Mouse (Mus musculus): Measurements from ENCODE around the gene Cntn6.

The Cntn6 gene

DNA sequence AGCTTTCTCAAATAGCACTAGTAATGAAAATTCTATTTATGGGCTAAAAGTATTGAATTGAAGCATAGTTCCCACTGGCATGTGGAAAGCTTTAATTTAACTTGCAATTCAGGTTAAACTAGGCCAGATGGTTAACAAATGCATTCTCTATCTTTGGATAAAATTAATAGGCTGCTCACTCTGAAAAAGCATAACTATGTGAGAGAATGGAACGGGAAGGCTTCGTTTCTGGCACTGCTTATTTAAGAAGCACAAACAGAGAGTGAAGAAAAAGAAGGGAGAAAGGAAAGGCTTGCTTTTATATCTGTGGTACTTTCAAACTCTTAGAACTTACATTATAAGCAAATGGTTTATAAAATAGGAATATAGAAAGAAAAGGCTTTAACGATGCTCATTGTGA lies 268.6 kb downstream of the Cntn6 start:
- no peak for DNase-seq

DNA sequence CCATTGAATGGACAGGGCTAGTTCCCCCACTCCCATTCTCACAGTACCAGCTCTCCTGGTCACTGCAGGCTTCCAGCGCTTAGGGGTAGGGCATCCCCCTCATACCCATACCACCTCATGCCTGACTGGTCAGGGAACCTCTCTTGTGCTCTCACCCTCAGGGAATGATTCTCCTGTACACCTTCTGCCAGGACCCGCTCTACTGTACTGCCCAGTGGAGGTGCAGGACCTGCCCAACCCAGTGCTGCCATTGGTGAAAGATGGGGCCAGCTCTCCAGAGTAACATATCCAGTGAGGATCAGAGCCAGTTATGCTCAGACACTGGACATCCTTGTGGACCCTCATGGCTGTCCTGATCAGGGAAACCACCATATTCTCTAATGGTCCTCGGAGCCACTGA lies 291.3 kb downstream of the Cntn6 start:
- DNase-seq: no peak

DNA sequence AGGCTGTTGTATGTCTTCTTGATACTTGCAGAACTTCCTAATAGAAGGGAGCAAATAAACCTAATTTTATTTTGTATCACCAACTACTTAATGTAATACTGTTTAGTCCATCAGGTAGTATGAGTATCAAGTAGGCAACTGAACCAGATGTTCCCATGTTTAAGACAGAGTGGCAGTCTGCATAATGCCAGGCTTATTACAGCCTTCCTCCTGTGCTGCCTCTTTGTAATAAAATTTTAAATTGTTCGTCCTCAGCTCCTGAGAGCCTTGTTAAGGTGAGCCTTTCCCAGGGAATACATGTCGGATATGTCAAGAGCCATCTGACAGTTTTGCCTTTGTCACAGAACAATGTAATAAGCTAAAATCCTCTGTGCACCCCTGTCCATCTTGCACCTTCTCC lies 294.9 kb downstream of the Cntn6 start:
- no peak for DNase-seq

DNA sequence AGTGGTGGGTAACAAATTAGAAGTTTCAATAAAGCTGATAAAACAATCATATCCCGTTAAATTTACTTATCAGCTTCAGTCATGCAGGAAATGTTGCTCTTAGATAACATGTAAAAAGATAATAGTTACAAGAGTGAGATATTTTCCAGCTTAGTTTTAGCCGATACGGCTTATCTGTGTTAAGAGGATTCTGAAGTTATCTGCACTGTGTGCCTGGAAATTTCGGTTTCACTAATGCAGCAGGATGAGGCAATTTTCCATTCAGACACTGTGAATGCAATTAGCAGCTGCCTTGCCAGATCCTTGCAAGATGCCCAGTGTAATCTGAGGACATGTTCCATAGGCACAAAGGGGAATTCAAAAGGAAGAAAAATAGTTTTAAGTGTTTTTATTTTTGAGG lies 315.9 kb downstream of the Cntn6 start:
- DNase-seq: no peak

DNA sequence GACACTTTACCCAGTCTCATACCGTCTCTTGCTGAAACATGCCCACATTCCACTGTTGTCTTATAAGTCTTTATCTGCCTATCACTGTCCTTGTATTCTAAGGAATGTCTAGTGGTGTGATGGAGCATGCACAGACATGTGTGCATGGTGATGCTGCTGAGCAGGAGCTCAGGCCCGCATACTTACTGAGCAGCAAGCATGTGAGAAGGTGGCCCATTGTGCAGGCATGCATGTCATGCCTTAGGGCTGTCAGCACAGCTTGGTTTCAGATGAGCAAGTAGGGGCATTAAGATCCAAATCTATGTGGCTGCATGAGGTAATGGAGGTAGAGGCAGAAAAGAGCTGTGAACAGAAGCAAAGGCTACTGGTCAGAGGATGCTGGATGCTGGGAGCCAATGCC lies 323.0 kb downstream of the Cntn6 start:
- DNase-seq: no peak

DNA sequence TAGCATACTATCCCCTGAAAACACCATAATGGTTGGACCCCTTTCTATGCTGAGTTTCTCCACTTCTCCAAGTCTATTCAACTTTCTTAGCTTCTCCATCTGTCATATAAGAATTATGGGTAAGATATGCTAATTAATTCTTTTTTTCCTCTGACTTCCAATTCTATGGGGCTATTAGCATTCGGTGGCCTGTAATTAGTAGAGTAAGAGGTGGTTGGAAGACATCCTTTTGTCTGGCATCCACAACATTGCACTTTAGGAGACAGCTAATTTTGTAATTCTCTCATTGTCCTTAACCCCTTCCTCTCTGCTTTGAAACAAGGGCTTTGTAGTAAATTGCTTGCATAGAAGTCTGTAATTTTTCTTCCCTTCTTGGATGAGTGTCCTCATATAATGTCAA lies 387.1 kb downstream of the Cntn6 start:
- DNase-seq: no peak

DNA sequence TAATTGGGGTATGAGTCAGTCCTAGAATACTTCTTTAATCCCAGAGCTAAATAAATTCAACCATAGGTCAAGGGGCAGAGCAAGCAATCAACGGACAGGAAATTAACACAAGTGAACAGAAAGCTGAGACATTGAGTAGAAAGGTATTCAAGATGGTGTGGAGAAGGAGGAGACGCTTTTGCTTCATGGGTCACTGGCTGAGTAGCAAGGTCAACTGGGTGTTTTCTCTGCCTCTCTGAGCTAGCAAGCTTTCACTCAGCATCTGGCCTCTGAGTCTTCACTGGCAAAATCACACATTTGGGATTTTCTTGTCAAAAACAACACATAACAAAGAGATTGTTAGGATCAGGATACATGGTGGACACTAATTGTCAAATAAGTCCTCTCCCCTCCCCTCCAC lies 391.4 kb downstream of the Cntn6 start:
- no peak for DNase-seq

DNA sequence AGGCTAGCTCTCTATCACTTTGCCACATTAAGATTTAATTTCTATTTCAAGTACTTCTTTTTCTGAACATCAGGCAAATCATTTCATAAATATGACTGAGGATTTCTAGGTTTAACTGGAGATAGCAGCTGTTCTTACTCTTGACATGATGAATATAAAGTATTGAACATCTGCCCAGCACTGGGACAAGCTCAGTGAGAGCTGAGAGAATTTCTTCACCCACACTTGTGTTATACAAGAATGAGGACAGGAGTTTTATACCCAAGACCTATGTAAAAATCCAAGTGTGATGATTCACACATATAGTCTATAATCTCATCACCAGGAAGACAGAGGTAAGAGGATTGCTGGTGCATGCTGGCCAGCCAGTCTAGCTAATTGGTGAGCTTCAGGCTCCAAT lies 393.2 kb downstream of the Cntn6 start:
- no peak for DNase-seq

DNA sequence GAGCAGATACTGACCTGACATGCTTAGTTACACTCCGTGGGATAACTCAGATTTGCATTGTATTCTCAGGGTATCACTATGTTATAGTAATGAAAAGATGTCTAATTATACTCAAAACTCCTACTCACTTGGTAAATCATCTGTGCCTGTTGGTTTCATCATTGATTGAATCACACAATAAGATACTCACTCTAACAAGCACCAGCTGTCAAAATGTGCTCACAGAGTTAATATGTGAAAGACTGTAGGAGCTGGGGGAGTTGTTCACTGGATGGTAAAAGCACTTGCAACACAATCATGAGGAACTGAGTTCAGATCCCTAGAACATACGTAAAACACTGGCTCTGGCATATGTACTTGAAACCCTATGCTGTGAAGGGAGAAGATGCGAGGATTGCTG lies 398.5 kb downstream of the Cntn6 start:
- DNase-seq: no peak

Data from lung, adult 18-20 months (tissue).